Mouse (Mus musculus): ENCODE data around the gene Pdzk1ip1.

Pdzk1ip1 gene

DNA sequence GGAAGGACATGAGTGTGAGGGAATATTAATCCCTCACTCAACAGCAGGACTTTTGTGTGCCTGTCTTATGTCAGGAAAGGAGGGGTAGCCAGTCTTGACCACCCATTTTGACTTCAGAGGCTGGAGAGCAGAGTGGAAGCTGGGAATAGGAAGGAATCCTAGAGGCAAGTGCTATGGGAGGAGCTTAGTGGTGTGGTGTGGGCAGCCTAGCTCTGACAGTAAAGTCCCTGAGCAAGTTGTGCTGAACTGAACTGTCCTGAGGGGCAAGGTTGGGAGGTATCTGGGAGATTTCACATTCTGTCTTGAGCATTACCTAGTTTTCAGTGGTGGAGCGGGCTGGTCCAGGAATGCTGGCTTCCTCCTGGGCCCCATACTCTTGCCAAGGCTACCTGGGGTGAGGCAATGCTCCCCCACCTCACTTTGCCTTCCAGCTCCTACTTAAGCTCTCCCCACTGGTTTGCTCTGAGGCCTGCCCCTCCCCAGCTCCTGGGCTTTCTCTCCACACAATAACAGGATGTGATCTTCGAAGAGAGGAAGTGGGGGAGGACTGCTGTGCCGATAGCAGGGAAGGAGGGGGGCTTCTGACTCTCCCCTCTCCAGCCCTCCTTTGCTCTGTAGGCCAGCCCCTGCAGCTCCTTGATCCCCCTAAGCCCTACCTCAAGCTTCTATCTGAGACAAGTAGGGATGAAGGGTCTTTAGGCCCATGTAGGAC, 13.1 kb upstream of the Pdzk1ip1 start:
- DNase-seq (ENCODE audit: low spot score), result no peak

- DNase-seq (ENCODE audit: low spot score), result no peak
Measured at GRCm38 (mm10) chr4:115078892-115079820, 9.4 kb upstream of the Pdzk1ip1 start.

DNA sequence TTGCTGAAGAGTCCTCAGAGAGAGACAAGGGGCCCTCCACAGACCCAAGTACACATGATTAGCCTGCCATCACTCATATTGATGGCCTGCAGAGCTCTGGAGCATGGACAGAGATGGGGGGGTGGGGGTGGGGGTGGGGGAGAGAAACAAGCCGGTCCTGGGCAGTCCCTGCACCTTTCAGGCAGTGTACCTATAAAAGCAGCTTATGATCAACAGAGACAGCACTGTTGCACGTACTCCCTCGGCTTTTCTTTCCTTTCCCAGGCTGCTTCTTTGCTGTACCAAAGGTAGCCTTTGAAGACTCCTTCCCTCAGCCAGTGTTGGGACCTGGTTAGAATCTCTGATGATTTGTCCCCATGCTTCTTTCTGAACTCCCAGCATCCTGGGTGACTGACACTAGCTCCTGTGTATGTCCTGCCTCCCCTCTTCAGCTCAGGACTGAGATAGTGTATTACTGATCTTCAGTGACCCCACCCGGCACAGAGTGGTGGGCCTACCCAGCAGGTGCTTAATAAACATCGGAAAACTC, 8.6 kb upstream of the Pdzk1ip1 start:
- DNase-seq (ENCODE audit: low spot score), result no peak

GRCm38 (mm10) chr4:115083031-115083430, 5.5 kb upstream of the Pdzk1ip1 start:
- DNase-seq (ENCODE audit: low spot score), result no peak

GRCm38 (mm10) chr4:115085522-115086095, 2.9 kb upstream of the Pdzk1ip1 start:
- DNase-seq (ENCODE audit: low spot score), result peak; percentile 42

DNA sequence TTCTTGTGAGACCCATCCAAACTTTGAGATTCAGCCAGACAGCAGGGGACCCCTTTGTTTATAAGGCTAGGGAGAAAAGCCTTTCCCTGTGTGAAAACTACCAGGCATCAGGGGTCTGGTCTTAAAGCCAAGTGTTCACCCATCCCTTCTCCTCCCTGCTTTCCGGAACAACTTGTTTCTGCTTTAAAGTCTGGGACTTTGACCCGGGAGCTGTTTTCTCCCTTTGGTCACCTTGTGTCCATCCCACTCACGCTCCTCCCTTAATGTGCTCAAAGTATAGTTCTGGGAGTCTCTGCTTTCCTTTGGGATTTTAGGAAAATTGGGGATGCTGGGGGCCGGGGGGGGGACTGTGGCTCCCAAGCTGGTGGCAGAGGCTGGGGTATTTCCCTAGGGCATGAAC, 2.3 kb upstream of the Pdzk1ip1 start:
- no peak for DNase-seq (ENCODE audit: low spot score)

- no peak for DNase-seq (ENCODE audit: low spot score)
Measured at GRCm38 (mm10) chr4:115086763-115087415, 1.6 kb upstream of the Pdzk1ip1 start.

GRCm38 (mm10) chr4:115090592-115090991, 2.1 kb downstream of the Pdzk1ip1 start:
- DNase-seq (ENCODE audit: low spot score), result no peak

GRCm38 (mm10) chr4:115091806-115092205, 3.3 kb downstream of the Pdzk1ip1 start:
- DNase-seq (ENCODE audit: low spot score), result no peak

DNA sequence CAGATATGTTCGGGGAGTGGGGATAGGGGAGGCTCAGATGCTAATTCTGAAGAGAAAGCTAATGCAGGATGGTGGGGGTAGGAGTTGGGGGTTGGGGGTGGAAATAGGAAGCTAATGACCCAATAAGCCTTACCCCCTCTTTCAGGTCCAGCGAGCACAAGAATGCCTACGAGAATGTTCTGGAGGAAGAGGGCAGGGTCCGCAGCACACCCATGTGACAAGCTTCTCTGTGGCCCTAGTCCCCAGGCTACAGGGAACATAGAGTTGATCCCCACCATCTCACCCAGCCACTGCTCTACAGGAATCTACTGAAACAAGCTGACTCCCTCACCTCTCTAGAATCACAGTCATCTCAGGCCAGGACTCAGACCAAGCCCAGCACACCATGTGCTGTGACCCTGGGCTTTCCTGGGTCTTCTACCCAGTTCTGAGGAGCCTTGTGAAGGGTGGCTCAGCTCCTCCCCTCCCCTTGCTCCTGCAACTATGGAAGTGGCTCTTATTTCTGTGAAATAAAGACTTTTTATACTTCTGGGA, 4.9 kb downstream of the Pdzk1ip1 start:
- no peak for DNase-seq (ENCODE audit: low spot score)

- DNase-seq (ENCODE audit: low spot score), result no peak
Measured at GRCm38 (mm10) chr4:115094056-115094455, 5.5 kb downstream of the Pdzk1ip1 start.

- no peak for DNase-seq (ENCODE audit: low spot score)
Measured at GRCm38 (mm10) chr4:115095671-115096434, 7.3 kb downstream of the Pdzk1ip1 start.

- no peak for DNase-seq (ENCODE audit: low spot score)
Measured at GRCm38 (mm10) chr4:115096435-115097145, 8.1 kb downstream of the Pdzk1ip1 start.

DNA sequence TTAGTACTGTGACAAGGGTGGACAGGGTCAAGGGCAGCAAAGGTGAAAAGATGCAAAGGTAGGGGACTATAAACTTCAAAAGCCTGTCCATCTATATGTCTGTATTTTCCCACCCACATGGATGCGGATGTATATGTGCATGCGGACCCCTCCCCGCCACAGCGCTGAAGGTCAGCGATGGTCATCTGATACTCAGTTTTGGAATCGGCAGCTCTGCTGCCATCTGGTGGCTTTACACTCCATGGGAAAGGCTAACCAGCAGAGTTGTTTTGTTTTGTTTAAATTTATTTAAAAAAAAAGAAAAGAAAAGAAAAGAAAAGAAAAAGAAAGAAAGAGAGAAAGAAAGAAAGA, 8.6 kb downstream of the Pdzk1ip1 start:
- DNase-seq (ENCODE audit: low spot score), result no peak

- DNase-seq (ENCODE audit: low spot score), result peak; percentile 48
Measured at GRCm38 (mm10) chr4:115101682-115102081, 13.2 kb downstream of the Pdzk1ip1 start.

- no peak for DNase-seq (ENCODE audit: low spot score)
Measured at GRCm38 (mm10) chr4:115103510-115103909, 15.0 kb downstream of the Pdzk1ip1 start.

GRCm38 (mm10) chr4:115111167-115111566, 22.7 kb downstream of the Pdzk1ip1 start:
- no peak for DNase-seq (ENCODE audit: low spot score)

DNA sequence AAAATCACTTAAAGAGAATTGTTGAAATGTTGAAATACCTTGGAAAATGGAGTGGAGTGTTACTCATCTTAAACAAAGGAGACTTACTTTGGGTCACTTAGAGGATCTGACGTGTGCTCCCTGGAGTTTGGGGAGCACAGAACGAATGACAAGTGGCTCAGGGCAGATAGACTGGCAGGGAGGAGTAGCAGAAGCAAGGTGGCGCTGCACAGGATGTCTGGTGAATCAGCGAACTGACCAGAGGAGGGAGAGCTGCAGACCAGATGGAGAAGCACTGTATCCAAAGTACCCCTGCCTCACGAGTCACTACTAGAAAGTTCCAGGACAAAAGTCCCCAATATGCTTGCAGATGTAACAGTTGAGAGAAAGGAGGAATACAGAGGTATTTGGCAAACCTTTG, 24.8 kb downstream of the Pdzk1ip1 start:
- no peak for DNase-seq (ENCODE audit: low spot score)

GRCm38 (mm10) chr4:115119642-115120041, 31.1 kb downstream of the Pdzk1ip1 start:
- DNase-seq (ENCODE audit: low spot score), result no peak

DNA sequence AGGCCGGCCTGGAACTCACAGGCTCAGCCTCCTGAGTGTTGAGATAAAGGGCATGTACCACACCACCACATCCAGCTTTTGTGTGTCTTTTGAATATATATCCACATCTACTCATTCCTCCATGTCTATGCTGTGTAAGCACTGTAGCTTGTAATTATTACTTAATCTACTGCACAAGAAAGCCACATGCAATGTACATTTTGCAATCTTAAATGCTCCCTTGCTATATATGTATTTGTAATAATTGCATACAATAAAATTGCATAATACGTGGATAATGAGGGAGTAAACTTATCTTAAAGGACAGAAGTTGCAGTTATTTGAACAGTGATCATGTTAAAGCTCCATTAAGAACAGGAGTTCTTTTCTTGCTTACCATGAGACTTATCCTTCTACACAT, 32.7 kb downstream of the Pdzk1ip1 start:
- DNase-seq (ENCODE audit: low spot score), result no peak
